Mouse (Mus musculus) common myeloid progenitor, adult 5-6 weeks (primary cell): Measurements from ENCODE around the gene Pold4. TPM values are rescaled to one million over a fixed set of nuclear protein-coding genes. Genes with fewer than 3 reads are reported as not detected.

Experiments
- ATAC-seq: replicated peaks from 2 replicates; pipeline ENCODE4 v1.8.0; 2016; ENCODE audit warnings: low read depth, mild to moderate bottlenecking, moderate TSS enrichment, inconsistent platforms; ENCODE audit not compliant: poor library complexity, severe bottlenecking
- total RNA-seq: library from RNA; stranded (forward); fragments of 200-1000, 187-1606 nt; gene quantifications from 2 replicates; pipeline ENCODE4 v1.2.3, GENCODE M21; 2017

The Pold4 gene
- total RNA-seq, 1 experiment from 2014 or later: 64.3 TPM

DNA sequence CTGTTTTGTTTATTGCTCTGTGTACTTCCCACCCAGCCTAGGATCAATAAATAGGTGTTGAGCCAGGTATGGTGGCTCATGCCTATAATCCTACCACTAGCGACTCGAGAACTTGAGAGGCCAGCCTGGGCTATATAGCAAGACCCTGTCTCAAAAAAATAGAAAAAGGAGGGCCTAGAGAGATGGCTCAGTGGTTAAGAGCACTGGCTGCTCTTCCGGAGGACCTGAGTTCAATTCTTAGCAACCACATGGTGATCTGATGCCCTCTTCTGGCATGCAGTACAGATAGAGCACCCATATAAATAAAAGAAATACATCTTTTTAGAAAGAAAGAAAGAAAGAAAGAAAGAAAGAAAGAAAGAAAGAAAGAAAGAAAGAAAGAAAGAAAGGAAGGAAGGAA lies 28.6 kb upstream of the Pold4 start:
- ATAC-seq: no peak

DNA sequence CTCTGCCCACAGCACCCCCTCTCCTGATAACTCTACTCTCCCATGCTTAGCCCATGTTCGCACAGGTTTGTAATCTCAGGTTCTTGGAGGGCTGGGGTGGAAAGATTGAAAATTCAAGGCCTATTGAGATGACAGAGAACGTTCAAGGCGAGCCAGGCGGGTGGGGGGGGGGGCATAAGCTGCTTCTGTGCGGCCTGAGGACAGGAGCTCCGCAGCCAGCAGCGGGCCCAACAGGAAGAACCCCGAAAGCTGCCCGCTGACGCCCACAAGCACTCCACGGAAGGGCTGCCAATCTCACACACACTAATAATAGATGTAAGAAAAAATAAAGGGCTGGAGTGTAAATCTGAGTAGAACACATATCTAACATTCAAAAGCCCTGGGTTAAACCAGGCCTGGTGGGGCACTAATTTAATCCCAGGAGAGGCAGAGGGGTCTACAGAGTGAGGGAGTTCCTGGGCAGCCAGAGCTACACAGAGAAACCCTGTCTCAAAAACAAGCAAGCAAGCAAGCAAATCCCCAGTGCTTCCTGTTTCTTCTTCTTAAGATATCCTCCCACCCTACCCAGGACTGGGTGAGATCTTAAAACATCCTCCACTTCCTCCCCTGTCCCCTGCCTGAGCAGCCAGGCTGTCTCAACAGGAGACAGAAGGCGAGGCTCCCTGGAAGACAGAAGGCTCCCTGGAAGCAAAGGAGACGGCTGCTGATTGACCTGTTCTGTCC lies 27.9 kb upstream of the Pold4 start:
- ATAC-seq: 0 out of 2 replicates have a peak, but pooled peaks have one; percentile 30

DNA sequence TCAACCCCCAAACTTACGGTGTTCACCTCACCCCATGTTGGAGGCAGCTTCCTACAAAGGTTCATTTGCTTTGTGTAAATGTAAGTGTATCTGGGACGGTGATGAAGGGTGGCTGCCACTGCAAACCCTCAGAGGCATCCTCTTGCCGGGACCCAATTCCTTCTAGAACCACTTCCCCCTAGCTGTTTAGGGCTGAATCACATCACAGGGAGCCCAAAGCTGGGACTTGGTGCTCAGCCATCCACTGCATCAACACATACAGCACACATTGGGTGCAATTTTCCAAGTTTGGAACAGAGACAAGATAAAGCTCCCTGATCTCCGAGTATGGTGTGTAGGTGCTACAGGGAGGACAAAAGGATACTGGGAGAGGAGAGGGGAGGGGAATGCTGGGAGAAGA lies 26.8 kb upstream of the Pold4 start:
- ATAC-seq: no peak

DNA sequence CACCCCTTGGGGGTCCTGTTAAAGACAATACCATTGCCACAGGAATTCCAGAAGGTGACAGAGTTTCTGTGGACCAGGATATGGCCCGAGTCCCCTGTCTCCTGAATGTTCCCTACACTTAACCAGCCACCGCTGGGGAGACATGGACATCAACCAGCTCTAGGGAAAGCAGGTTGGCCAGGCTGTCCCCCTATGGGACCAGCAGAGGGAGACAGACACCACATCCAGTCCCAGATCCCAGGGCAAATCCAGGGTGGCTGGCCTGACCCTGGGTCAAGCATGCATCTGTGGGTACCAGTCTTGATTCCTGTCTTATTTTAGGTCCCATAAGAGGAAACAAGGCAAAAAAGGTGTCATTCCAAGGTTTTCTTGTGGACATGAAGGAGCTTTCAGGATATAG lies 24.7 kb upstream of the Pold4 start:
- ATAC-seq: peak; percentile 84

DNA sequence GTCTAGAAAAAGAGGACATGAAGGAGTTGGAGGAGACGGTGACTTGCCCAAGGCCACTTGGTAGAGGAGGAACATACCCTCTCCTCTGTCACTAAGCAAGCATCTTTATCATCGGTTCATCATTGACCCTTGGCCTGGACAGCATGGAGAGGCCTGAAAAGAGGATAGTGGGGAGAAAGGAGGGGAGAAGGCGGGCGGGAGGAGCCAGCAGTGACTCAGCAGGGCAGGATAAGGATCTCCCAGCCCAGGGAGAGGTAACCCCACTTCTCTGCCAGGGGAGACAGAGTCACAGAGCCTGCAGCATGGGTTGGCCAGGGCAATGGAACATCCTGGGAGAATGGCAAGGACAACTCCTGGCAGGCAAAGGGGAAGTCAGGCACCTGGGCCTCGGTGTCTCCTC lies 23.1 kb upstream of the Pold4 start:
- no peak for ATAC-seq

DNA sequence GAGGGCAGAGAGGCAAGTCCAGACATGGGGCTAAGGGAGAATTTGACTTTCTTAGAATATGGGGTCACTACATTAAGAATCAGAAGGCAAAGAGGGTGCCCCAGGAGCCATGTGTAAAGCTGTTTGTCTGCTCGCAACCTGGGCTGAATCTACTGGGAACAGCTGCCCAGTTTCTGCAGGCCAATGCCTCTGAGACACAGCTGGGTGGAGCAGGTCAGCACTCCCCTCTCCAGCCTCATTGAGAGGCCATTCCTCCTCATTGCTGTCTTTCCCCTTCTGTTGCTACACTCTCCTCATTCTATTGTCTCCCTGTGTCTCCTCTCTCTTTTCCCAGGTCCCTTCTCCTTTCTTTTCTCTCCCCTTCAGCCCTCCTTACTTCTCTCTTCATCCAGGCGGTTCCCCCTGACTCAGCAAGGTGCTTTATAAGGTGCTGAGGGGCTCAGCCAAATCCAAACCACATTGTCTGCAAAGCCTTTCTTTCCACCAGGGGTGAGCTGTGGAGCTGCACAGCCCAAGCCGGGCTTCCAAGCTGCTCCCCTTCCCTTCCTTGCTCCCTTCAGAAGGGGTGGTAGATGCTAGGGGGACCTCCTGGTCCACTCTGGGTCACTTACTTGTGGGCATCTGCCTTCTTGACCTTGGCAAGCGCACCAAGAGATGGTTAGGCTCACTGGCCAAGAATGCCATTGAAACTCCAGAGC lies 19.7 kb upstream of the Pold4 start:
- no peak for ATAC-seq

DNA sequence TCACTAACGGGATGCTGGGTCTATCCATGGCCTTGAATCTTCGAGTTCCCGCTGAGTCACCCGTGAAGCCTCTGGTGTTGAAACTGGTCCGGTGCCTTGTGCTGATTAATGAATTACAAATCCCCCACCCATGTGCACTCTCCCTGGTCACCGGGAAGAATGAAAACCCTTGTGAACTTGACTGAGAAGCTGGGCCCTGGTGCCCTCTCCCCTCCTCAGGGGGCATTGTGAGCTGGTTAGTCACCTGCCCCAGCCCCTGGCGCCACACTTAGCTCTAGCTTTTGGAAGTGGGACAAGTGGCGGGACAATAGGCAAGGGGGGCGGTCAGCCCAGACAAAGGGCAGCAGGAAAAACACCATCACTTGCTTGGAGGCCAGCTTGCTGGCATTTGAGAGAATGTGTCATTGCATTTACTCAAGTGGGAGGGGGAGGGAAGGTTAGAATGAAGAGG lies 18.1 kb upstream of the Pold4 start:
- ATAC-seq: peak; percentile 37

DNA sequence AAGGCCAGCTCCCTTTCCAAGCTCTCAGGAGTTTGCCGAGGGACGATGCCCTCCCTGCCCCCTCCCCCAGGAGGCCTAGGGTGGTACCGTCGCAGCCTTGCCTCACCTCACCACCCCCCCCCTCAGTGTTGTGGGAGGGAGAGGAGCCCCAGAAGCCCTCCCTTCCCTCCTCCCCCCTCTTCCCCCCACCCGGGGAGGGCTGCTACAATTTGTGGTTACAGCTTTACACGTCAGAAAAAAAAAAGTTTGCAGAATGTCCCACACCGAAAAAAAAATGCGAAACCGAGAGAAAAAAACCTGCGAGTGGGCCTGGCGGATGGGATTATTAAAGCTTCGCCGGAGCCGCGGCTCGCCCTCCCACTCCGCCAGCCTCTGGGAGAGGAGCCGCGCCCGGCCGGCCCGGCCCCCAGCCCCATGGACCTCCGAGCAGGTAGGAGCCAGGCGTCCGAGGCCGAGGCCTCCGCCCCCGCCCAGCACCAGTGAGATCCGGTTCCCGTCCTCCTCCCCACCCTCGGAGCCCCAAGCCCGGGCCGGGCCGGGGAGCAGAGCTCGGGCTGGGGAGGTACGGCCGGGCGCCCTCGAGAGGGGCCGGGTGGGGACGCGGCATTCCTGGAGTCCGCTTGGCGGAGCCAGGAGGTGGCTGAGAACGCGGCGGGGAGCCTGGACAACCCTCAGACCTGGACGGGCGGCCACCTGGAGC lies 17.5 kb upstream of the Pold4 start, which contains the start of the genes Clcf1 and AC109138.7:
Gene Clcf1 (plus strand): TSS at position 168 of the 700 bp plus-strand sequence.
Gene AC109138.7 (plus strand): TSS at position 287 of the 700 bp plus-strand sequence.
- ATAC-seq: 0 out of 2 replicates have a peak, but pooled peaks have one; percentile 30

DNA sequence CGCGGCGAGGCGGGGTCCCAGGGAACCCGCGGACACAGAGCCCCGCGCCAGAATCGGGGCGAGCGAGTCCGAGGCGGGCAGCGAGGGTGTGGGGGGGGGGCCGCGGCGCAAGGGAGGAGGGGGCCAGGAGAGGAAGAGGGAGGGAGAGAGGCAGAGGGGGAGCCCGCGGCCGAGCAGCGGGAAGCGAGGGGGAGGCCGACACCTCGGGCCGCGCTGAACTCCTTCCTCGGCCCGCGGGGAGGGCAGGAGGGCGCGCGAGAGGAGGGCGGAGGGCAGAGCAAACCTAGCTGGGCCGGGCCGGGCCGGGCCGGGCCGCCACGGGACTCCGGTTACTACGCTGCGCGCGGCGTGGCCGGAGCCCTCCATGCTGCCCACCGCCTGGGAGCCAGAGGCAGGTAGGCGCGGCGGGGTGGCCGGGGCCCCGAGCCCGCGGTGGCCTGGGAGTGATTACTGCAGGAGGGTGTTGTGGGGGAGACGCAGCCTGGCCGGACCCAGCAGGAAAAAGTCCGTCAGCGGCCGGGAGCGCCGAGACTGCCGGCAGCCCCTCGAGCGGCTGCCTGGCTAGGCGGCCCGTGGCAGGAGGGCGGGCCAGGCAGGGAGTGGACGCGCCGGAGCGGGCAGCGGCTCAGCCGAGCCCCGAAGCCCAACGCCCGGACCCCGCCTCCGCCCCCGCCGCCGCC lies 16.8 kb upstream of the Pold4 start:
- ATAC-seq: no peak

DNA sequence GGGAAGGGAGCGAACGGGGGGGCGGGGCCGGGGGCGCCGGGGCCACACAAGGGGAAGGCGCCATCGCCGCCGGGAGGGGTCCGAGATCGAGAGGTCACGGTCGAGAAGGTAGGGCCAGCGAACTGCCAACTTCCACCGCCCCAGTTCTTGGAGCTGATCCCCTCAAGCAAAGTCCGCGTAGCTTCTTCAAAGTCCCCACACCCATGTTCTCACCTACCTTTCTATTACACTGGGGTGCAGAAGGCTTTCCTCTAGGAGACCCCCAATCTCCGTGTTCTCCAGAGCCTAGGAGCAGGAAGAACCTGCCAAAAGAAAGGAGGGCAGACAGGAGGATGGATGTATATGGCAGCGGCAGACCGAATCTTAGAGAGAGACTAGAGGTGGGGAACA lies 16.3 kb upstream of the Pold4 start:
- ATAC-seq: no peak

DNA sequence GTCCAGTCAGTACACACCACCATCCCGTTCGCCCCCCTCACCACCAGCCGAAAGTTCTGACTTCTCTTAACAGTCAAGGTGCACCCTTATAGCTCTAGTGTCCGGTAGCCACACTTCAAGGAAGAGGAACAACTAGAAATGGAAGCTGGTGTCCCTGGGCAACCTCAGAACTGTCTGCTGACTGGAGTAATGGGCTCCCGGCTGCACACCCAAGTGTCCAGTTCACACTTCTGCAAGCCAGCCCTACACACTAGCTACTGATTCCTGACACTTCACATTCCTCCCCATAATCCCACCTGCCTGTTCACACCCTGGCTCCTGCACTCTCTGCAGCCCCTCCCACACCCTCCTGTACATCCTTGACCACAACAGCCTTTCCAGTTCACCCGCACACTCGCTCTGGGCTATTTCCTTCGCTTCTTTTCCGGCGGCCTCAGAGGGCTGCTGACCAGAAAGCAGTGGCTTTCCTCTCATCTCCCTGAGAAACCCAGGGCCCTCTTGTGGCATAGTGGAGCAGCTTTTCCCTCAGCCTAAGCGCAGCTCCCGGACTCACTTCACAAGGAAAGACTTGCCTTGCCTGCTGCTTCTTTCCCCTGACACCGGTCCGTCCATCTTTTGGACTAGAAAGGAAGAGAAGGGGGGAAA lies 15.5 kb upstream of the Pold4 start:
- no peak for ATAC-seq

DNA sequence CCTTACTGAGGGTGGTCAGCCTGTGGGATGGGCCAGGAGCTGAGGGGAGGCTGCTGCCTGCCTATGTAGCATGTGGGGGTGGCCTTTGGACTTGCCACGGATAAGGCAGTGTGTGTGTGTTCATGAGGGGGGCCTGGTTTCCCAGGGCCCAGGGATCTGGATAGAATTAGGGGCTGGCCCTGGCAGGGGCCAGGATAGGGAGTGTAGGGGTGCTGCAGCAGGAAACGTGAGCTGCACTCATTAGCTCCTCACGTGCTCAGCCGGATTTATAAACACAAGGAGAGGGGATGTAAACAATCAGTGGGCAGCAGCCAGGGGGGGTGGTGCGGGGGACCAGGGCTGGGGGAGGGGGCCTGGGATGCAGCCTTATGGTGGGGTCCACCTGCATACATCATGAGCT lies 14.6 kb upstream of the Pold4 start:
- ATAC-seq: no peak

DNA sequence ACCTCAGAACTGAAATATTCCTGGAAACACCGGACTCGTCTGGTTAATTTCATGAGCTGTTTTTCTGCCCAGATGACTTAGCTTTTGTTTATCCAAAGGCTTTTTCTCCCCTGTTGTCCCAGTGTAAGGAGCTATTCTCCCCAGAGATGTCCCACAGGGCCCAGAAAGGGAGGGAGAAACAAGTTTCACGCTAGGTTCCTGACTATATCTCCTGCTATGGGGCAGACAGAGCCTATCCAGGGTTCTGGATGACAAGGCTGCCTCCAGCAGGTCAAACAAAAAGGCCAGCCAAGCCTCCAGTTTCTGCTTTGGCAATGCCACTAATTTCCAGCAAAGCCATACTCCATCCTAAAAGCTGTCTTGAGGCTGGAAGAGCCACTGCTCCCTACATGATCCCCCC lies 13.8 kb upstream of the Pold4 start:
- no peak for ATAC-seq

DNA sequence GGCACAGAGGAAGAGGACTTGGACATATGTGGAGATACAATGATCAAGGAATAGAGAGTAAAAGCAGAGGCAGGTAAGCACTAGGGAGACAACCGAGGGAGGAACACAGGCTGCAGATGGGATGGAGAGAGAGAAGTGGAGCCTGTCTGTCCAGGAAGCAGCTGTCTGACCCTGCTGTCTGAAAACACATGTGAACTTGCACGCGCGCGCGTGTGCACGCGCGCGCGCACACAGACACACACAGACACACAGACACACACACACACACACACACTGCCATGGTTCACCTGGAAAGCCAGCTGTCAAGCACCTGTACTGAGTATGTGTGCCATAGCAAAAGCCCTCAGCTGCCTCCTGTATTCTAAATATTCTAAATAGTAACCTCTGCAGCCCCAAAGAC lies 13.4 kb upstream of the Pold4 start:
- no peak for ATAC-seq

DNA sequence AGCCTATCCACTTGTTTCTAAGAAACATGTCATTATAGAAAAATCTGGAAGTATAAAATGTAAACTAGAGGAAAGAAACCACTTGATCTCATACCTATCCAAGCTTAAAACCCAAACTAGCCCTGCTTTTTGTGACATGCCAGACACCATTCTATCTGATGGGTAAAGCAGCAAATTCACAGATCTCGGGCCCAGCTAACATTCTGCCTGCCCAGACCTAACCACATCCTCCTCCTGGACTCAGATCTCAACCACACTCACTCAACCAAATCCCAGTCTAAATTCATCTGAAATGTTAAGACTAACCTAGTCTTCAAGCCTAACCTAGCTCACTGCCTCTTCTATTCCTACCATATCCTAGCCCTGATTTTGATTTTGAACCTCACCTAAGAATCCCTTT lies 12.9 kb upstream of the Pold4 start:
- peak; percentile 23; the same call in 1 of the 2 replicates for ATAC-seq

DNA sequence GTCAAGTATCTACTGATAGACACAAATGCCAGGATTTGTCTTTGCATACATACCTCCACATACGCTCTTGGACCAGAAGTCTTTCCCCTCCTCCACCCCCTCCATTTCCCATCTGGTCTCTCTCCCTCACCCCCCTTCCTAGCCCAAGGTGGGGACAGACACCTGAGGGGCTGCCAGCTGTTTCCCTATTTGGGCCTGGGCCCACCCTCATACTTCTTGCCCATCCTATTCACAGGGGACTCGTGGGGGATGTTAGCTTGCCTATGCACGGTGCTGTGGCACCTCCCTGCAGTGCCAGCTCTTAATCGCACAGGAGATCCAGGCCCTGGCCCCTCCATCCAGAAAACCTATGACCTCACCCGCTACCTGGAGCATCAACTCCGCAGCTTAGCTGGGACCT lies 11.8 kb upstream of the Pold4 start:
- no peak for ATAC-seq

DNA sequence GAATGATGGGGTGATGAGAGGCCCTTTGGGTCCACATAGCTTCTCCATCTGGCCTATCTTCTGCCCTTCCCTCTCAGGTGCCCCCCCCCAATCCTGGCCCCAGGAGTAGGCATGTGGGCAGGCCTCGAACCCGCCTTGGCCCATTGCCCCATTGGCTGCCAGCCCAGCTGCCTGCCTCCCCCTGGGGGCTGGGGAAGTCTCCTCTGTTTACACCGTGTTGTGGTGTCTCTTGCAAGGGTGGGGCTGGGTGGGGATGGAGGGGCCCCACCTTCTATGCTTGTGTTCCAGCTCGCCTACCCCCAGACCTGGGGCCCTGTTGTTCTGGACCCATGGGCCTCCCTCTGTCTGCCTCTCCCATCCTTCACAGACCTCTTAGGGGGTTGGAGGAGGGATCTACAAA lies 11.3 kb upstream of the Pold4 start:
- ATAC-seq: no peak

DNA sequence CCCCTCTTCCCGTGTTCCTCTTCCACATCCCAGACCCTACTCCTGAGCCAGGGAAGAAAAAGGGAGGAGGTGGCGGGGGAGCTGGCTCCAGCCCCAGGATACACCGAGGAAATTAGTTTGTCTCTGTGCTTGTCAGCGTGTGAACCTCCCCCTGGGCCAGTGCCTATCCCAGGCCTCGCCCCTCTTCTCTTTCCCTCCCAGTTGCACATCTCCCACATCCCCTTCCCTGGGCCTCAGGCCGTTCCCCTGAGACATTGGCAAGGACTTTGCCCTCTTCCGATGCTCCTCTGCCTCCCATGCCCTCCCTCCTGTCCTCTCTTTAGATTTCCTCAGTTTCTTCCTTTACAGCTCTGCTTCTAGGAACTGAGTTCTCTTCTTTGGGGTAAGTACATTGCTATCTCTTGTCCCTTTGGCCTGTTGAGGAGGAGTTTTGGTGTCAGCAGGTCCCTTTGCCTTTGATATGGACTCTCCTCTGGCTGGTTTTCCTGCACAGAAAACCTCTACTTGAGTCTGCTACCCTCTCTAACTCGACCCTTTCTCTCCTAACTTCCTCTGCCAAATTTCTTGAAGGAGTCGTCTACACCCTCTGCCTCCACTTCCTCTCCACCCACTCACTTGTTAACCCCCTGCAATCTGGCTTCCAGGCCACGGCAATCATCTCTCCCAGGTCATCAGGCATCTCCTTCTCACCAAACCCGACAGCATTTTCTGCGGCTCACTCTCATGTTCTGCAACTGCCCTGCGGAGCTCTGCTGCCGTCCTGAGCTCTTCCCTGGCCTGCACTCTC lies 10.5 kb upstream of the Pold4 start:
- ATAC-seq: no peak; the same call in 1 of the 2 replicates

DNA sequence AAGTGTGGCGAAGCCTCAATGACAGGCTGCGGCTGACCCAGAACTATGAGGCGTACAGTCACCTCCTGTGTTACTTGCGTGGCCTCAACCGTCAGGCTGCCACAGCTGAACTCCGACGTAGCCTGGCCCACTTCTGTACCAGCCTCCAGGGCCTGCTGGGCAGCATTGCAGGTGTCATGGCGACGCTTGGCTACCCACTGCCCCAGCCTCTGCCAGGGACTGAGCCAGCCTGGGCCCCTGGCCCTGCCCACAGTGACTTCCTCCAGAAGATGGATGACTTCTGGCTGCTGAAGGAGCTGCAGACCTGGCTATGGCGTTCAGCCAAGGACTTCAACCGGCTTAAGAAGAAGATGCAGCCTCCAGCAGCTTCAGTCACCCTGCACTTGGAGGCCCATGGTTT lies 9.5 kb upstream of the Pold4 start:
- peak; percentile 61 for ATAC-seq
